Mouse (Mus musculus): ENCODE measurements around the gene 1700029F12Rik.
"Not testable (repeated sequence)": the region's sequence is repeated elsewhere in the genome, so short reads cannot be mapped to it uniquely, and the experiment has no call there.

Gene 1700029F12Rik

GRCm38 (mm10) chr13:97068151-97068550, 34.0 kb upstream of the 1700029F12Rik start:
- TF ChIP-seq NANOG (IDR thresholded peaks at IDR 0.05; ENCODE audit: borderline replicate concordance, low read length) = no peak
- TF ChIP-seq POU5F1 (IDR thresholded peaks at IDR 0.05; ENCODE audit: borderline replicate concordance, low read length) = no peak
- no peak for TF ChIP-seq CTCF (conservative IDR thresholded peaks at IDR 0.05; ENCODE audit: low read length)
- no peaks in the 10 kb centered on the region for H3K27me3 ChIP-seq (ENCODE audit: insufficient read depth, low read length)
- no peaks in the 10 kb centered on the region for H3K36me3 ChIP-seq (ENCODE audit: insufficient read depth, low read length)
- no peaks in the 10 kb centered on the region for H3K9me3 ChIP-seq (ENCODE audit: low read length)
- peaks cover 65% of the 10 kb centered on the region for H3K4me1 ChIP-seq (replicated peaks; ENCODE audit: low read depth, low read length)
- H3K4me3 ChIP-seq (replicated peaks; ENCODE audit: low read length) = peak overlapping the region; percentile 78

GRCm38 (mm10) chr13:97067691-97068090, 33.5 kb upstream of the 1700029F12Rik start:
- H3K4me3 ChIP-seq (replicated peaks; ENCODE audit: low read length) = peak overlapping the region; percentile 78

GRCm38 (mm10) chr13:97066649-97067550, 32.7 kb upstream of the 1700029F12Rik start, which contains the start of gene Fam169a:
Fam169a (plus strand) TSS chr13:97067286.
- Histone ChIP-seq H3K9me3 (ENCODE audit: low read length) (peaks cover 3% of the 10 kb centered on the region), H3K36me3 (ENCODE audit: insufficient read depth, low read length) (no peaks in the 10 kb centered on the region), H3K27me3 (ENCODE audit: insufficient read depth, low read length) (no peaks in the 10 kb centered on the region), H3K4me1 (replicated peaks; ENCODE audit: low read depth, low read length) (peaks cover 66% of the 10 kb centered on the region), H3K4me3 (replicated peaks; ENCODE audit: low read length) (peak within 1 kb of the TSS; percentile 78)
- peak; percentile 48; the same call in 1 of the 2 replicates for TF ChIP-seq POU5F1 (IDR thresholded peaks at IDR 0.05; ENCODE audit: borderline replicate concordance, low read length)
- TF ChIP-seq NANOG (IDR thresholded peaks at IDR 0.05; ENCODE audit: borderline replicate concordance, low read length) = no peak

More at GRCm38 (mm10) chr13:97067691-97068090, 33.5 kb upstream of the 1700029F12Rik start:
- peaks cover 65% of the 10 kb centered on the region for H3K4me1 ChIP-seq (replicated peaks; ENCODE audit: low read depth, low read length)
- H3K9me3 ChIP-seq (ENCODE audit: low read length) = no peaks in the 10 kb centered on the region
- TF ChIP-seq NANOG (IDR thresholded peaks at IDR 0.05; ENCODE audit: borderline replicate concordance, low read length) (no peak), POU5F1 (IDR thresholded peaks at IDR 0.05; ENCODE audit: borderline replicate concordance, low read length) (no peak), CTCF (conservative IDR thresholded peaks at IDR 0.05; ENCODE audit: low read length) (no peak)
- no peaks in the 10 kb centered on the region for H3K27me3 ChIP-seq (ENCODE audit: insufficient read depth, low read length)
- no peaks in the 10 kb centered on the region for H3K36me3 ChIP-seq (ENCODE audit: insufficient read depth, low read length)

GRCm38 (mm10) chr13:97064844-97065621, 30.9 kb upstream of the 1700029F12Rik start:
- peaks cover 60% of the 10 kb centered on the region for H3K4me1 ChIP-seq (replicated peaks; ENCODE audit: low read depth, low read length)
- H3K36me3 ChIP-seq (ENCODE audit: insufficient read depth, low read length); H3K27me3 ChIP-seq (ENCODE audit: insufficient read depth, low read length): not testable (repeated sequence)
- H3K9me3 ChIP-seq (ENCODE audit: low read length) = peaks cover 14% of the 10 kb centered on the region
- peak overlapping the region; percentile 74 for H3K4me3 ChIP-seq (replicated peaks; ENCODE audit: low read length)

- Histone ChIP-seq H3K36me3 (ENCODE audit: insufficient read depth, low read length) (peaks cover 4% of the 10 kb centered on the region; the same call in 1 of the 2 replicates), H3K27me3 (ENCODE audit: insufficient read depth, low read length) (no peaks in the 10 kb centered on the region), H3K9me3 (ENCODE audit: low read length) (peaks cover 14% of the 10 kb centered on the region), H3K4me3 (replicated peaks; ENCODE audit: low read length) (peak overlapping the region; percentile 74), H3K4me1 (replicated peaks; ENCODE audit: low read depth, low read length) (peaks cover 55% of the 10 kb centered on the region)
- no peak for TF ChIP-seq POU5F1 (IDR thresholded peaks at IDR 0.05; ENCODE audit: borderline replicate concordance, low read length)
- TF ChIP-seq CTCF (conservative IDR thresholded peaks at IDR 0.05; ENCODE audit: low read length) = no peak
Observed at GRCm38 (mm10) chr13:97064413-97064812, 30.3 kb upstream of the 1700029F12Rik start.

- Histone ChIP-seq H3K36me3 (ENCODE audit: insufficient read depth, low read length) (peaks cover 4% of the 10 kb centered on the region; the same call in 1 of the 2 replicates), H3K4me3 (replicated peaks; ENCODE audit: low read length) (no peak overlapping the region), H3K9me3 (ENCODE audit: low read length) (peaks cover 14% of the 10 kb centered on the region), H3K4me1 (replicated peaks; ENCODE audit: low read depth, low read length) (peaks cover 48% of the 10 kb centered on the region), H3K27me3 (ENCODE audit: insufficient read depth, low read length) (no peaks in the 10 kb centered on the region)
- no peak for TF ChIP-seq POU5F1 (IDR thresholded peaks at IDR 0.05; ENCODE audit: borderline replicate concordance, low read length)
- no peak for TF ChIP-seq CTCF (conservative IDR thresholded peaks at IDR 0.05; ENCODE audit: low read length)
- TF ChIP-seq NANOG (IDR thresholded peaks at IDR 0.05; ENCODE audit: borderline replicate concordance, low read length) = no peak
Observed at GRCm38 (mm10) chr13:97063431-97063830, 29.3 kb upstream of the 1700029F12Rik start.

GRCm38 (mm10) chr13:97062151-97062550, 28.0 kb upstream of the 1700029F12Rik start:
- Histone ChIP-seq H3K36me3 (ENCODE audit: insufficient read depth, low read length) (peaks cover 4% of the 10 kb centered on the region; the same call in 1 of the 2 replicates), H3K9me3 (ENCODE audit: low read length) (peaks cover 14% of the 10 kb centered on the region), H3K4me3 (replicated peaks; ENCODE audit: low read length) (no peak overlapping the region), H3K27me3 (ENCODE audit: insufficient read depth, low read length) (no peaks in the 10 kb centered on the region), H3K4me1 (replicated peaks; ENCODE audit: low read depth, low read length) (peaks cover 50% of the 10 kb centered on the region)
- TF ChIP-seq NANOG (IDR thresholded peaks at IDR 0.05; ENCODE audit: borderline replicate concordance, low read length) = no peak
- no peak for TF ChIP-seq POU5F1 (IDR thresholded peaks at IDR 0.05; ENCODE audit: borderline replicate concordance, low read length)
- no peak for TF ChIP-seq CTCF (conservative IDR thresholded peaks at IDR 0.05; ENCODE audit: low read length)

- TF ChIP-seq NANOG (IDR thresholded peaks at IDR 0.05; ENCODE audit: borderline replicate concordance, low read length) = no peak
- TF ChIP-seq CTCF (conservative IDR thresholded peaks at IDR 0.05; ENCODE audit: low read length) = no peak
- Histone ChIP-seq H3K9me3 (ENCODE audit: low read length) (peaks cover 14% of the 10 kb centered on the region), H3K27me3 (ENCODE audit: insufficient read depth, low read length) (no peaks in the 10 kb centered on the region), H3K36me3 (ENCODE audit: insufficient read depth, low read length) (peaks cover 4% of the 10 kb centered on the region; the same call in 1 of the 2 replicates), H3K4me1 (replicated peaks; ENCODE audit: low read depth, low read length) (peaks cover 37% of the 10 kb centered on the region), H3K4me3 (replicated peaks; ENCODE audit: low read length) (no peak overlapping the region)
Observed at GRCm38 (mm10) chr13:97060331-97060730, 26.2 kb upstream of the 1700029F12Rik start.

All from E14TG2a.4 (cell line).